8 mouse cellular contexts compared by ENCODE assay signal in the genomic region with DNA sequence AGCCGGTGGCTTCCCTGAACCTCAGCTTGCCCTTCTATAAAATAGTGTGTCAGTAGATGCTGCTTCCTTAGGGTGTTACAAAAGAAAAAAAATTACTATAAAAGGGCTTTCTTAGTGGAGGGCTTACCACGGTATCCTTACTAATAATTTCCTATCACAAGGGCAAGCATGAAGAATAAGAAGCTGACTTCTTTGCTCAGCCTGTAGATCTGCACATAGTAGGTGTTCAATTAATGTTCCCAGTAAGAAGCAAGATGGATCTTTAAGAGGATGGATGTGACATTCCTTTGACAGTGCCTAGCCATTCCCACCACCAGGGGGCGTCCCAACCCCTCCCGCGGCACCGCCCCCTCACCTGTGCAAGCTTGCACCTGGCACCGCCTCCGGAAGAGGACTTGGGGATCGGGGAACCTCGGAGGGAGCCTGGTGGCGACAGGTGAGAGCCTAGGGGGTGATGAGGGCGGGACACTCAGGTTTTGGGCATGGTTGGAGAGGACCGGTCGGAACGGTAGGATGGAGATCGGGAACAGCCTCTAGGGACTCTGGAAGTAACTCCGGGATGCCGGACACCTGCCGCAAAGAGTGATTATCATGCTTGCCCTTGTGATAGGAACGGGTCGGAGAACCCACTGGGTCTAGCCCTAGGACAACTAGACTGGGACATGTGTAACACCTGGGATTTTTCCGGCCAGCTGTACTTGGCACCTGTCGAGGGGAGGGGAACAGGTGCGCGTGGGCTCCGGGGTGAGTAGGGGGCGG. TPM values are rescaled to one million over a fixed set of nuclear protein-coding genes. Genes with fewer than 3 reads are reported as not detected.
A peak's percentile ranks its signal among the peaks of the same experiment; 100 is the strongest.
DNase-seq lines count a peak whose midpoint lies in the region; ATAC-seq and TF ChIP-seq lines count a peak whose summit lies in the region.

A gene (plus strand): TSS at position 390 of the 759 bp plus-strand sequence.

- H3K27ac ChIP-seq in MEL (ENCODE audit: control insufficient read depth, low read depth, low read length): no peak within 1 kb of the TSS
- H3K27ac ChIP-seq in forebrain, postnatal 0 days (ENCODE audit: low read depth, low read length): no peak within 1 kb of the TSS
- no peak within 1 kb of the TSS for H3K27ac ChIP-seq in kidney, embryonic 16.5 days (ENCODE audit: low read length)

- intact Hi-C loops in heart, postnatal 25 days (cut with DNase I): no loop called here

- peak; percentile 89 for DNase-seq in heart, adult 11 months
- no peak for DNase-seq in heart, postnatal 25 days (ENCODE audit: low spot score)
- DNase-seq in MEL (ENCODE audit: low read depth, low spot score): no peak
- DNase-seq in forebrain, postnatal 0 days: no peak
- DNase-seq in lung, postnatal 10 days: peak; percentile 77
- DNase-seq in urinary bladder, postnatal 14 days (ENCODE audit: low spot score): peak; percentile 87

- WGBS in forebrain, postnatal 0 days: 5% methylated on average over 27 of the region's 27 CpGs
- WGBS in kidney, embryonic 16.5 days: 5% methylated on average over 27 of the region's 27 CpGs

- no peaks in the 10 kb centered on the region for H3K9me3 ChIP-seq in MEL (replicated peaks; ENCODE audit: insufficient read depth, low read length)
- H3K9me3 ChIP-seq in forebrain, postnatal 0 days (ENCODE audit: low read length): no peaks in the 10 kb centered on the region
- no peaks in the 10 kb centered on the region for H3K9me3 ChIP-seq in kidney, embryonic 16.5 days (ENCODE audit: low read length)

- peak; percentile 66 to 79 (median 68) for TF ChIP-seq CTCF in MEL (IDR thresholded peaks at IDR 0.05 in 2 of 3, conservative IDR thresholded peaks at IDR 0.05 in 1 of 3; ENCODE audit: control insufficient read depth in 1 of 3, insufficient read depth in 1 of 3, low read depth in 2 of 3, low read length in 3 of 3, poor library complexity in 1 of 3, severe bottlenecking in 1 of 3)
- TF ChIP-seq CTCF in forebrain, postnatal 0 days (IDR thresholded peaks at IDR 0.05; ENCODE audit: low read depth): peak; percentile 61

- H3K4me1 ChIP-seq in MEL (ENCODE audit: control insufficient read depth in 1 of 2, insufficient read depth in 2 of 2, low read length in 2 of 2): peaks cover 0 to 4% of the 10 kb centered on the region in 2 experiments; a peak in 2 of 4 replicates
- H3K4me1 ChIP-seq in forebrain, postnatal 0 days (ENCODE audit: insufficient read depth): no peaks in the 10 kb centered on the region
- peaks cover 5% of the 10 kb centered on the region; the same call in 1 of the 2 replicates for H3K4me1 ChIP-seq in kidney, embryonic 16.5 days (ENCODE audit: insufficient read depth, low read length)

- no peak for TF ChIP-seq POLR2A in MEL (IDR thresholded peaks at IDR 0.05; ENCODE audit: control insufficient read depth in 1 of 2, insufficient read depth in 1 of 2, low read depth in 1 of 2, low read length in 2 of 2, poor library complexity in 1 of 2)

- H3K36me3 ChIP-seq in MEL (ENCODE audit: control insufficient read depth in 1 of 2, insufficient read depth in 2 of 2, low read length in 2 of 2): no peaks in the 10 kb centered on the region
- no peaks in the 10 kb centered on the region for H3K36me3 ChIP-seq in forebrain, postnatal 0 days (ENCODE audit: insufficient read depth)
- no peaks in the 10 kb centered on the region for H3K36me3 ChIP-seq in kidney, embryonic 16.5 days (ENCODE audit: insufficient read depth, low read length)

- ATAC-seq in forebrain, postnatal 0 days: no peak
- ATAC-seq in kidney, embryonic 16.5 days (ENCODE audit: low FRiP score, low TSS enrichment): peak; percentile 44; the same call in 1 of the 2 replicates
- no peak for ATAC-seq in inflammation-experienced regulatory T-cells, adult 6 months

- no peak within 1 kb of the TSS for H3K9ac ChIP-seq in MEL (ENCODE audit: control insufficient read depth, low read depth, low read length, poor library complexity, severe bottlenecking)
- no peak within 1 kb of the TSS for H3K9ac ChIP-seq in forebrain, postnatal 0 days
- peak within 1 kb of the TSS; percentile 38; the same call in 1 of the 2 replicates for H3K9ac ChIP-seq in kidney, embryonic 16.5 days (replicated peaks; ENCODE audit: low read length)

- H3K4me3 ChIP-seq in MEL (ENCODE audit: control insufficient read depth in 1 of 2, insufficient read depth in 1 of 2, low read depth in 2 of 2, low read length in 2 of 2): no peak within 1 kb of the TSS
- H3K4me3 ChIP-seq in forebrain, postnatal 0 days (ENCODE audit: low read depth, low read length): no peak within 1 kb of the TSS
- peak within 1 kb of the TSS; percentile 47 for H3K4me3 ChIP-seq in kidney, embryonic 16.5 days (ENCODE audit: low read length)

- no peaks in the 10 kb centered on the region; a peak in 2 of 4 replicates for H3K27me3 ChIP-seq in MEL (ENCODE audit: control insufficient read depth in 1 of 2, insufficient read depth in 2 of 2, low read length in 2 of 2)
- H3K27me3 ChIP-seq in forebrain, postnatal 0 days (ENCODE audit: insufficient read depth, low read length): peaks cover 27% of the 10 kb centered on the region
- H3K27me3 ChIP-seq in kidney, embryonic 16.5 days (ENCODE audit: insufficient read depth, low read length): peaks cover 35% of the 10 kb centered on the region

- no peaks in the 10 kb centered on the region for H3K79me2 ChIP-seq in MEL (ENCODE audit: control insufficient read depth, insufficient read depth, low read length, poor library complexity)

- no peak within 1 kb of the TSS for H3K4me2 ChIP-seq in forebrain, postnatal 0 days (ENCODE audit: low read depth)
- peak within 1 kb of the TSS; percentile 56 for H3K4me2 ChIP-seq in kidney, embryonic 16.5 days (replicated peaks; ENCODE audit: low read depth, low read length)

- TF ChIP-seq EP300 in MEL (IDR thresholded peaks at IDR 0.05; ENCODE audit: low read depth in 1 of 2, low read length in 2 of 2): no peak

- peak; percentile 20 for TF ChIP-seq RAD21 in MEL (IDR thresholded peaks at IDR 0.05; ENCODE audit: low read depth, low read length)

TF ChIP-seq in MEL, 35 proteins besides CTCF, POLR2A, EP300 and RAD21:
- no peak for TF ChIP-seq ELF1 (IDR thresholded peaks at IDR 0.05; ENCODE audit: low read depth, low read length)
- no peak for TF ChIP-seq SIN3A (IDR thresholded peaks at IDR 0.05; ENCODE audit: low read length)
- TF ChIP-seq SMC3 (IDR thresholded peaks at IDR 0.05; ENCODE audit: low read depth, low read length): peak; percentile 62
- TF ChIP-seq ZMIZ1 (IDR thresholded peaks at IDR 0.05; ENCODE audit: low read depth, low read length): no peak
- no peak for TF ChIP-seq USF2 (IDR thresholded peaks at IDR 0.05; ENCODE audit: borderline replicate concordance in 1 of 2, insufficient read depth in 1 of 2, low read depth in 1 of 2, low read length in 2 of 2)
- no peak for TF ChIP-seq POLR2AphosphoS2 (IDR thresholded peaks at IDR 0.05; ENCODE audit: low read length)
- no peak for TF ChIP-seq MXI1 (IDR thresholded peaks at IDR 0.05; ENCODE audit: low read depth, low read length)
- peak; percentile 91 for TF ChIP-seq ZKSCAN1 (IDR thresholded peaks at IDR 0.05; ENCODE audit: low read depth, low read length)
- no peak for TF ChIP-seq JUND (IDR thresholded peaks at IDR 0.05; ENCODE audit: low read depth, low read length)
- TF ChIP-seq NELFE (IDR thresholded peaks at IDR 0.05; ENCODE audit: low read depth, low read length): no peak
- no peak for TF ChIP-seq TBP (IDR thresholded peaks at IDR 0.05; ENCODE audit: low read depth, low read length)
- no peak for TF ChIP-seq BHLHE40 (IDR thresholded peaks at IDR 0.05; ENCODE audit: borderline replicate concordance, low read depth, low read length)
- TF ChIP-seq TAL1 (IDR thresholded peaks at IDR 0.05; ENCODE audit: low read length): no peak
- 0 out of 2 replicates have a peak, but pooled peaks have one; percentile 10 for TF ChIP-seq ZC3H11A (IDR thresholded peaks at IDR 0.05; ENCODE audit: low read depth, low read length)
- no peak for TF ChIP-seq KAT2A (conservative IDR thresholded peaks at IDR 0.05; ENCODE audit: low read depth, low read length)
- no peak for TF ChIP-seq MEF2A (IDR thresholded peaks at IDR 0.05; ENCODE audit: extremely low read depth, insufficient replicate concordance, low read depth, low read length, poor library complexity, severe bottlenecking)
- no peak for TF ChIP-seq POLR2AphosphoS5 (IDR thresholded peaks at IDR 0.05; ENCODE audit: borderline replicate concordance, low read depth, low read length)
- TF ChIP-seq HCFC1 (IDR thresholded peaks at IDR 0.05; ENCODE audit: low read depth, low read length): no peak
- no peak for TF ChIP-seq ETS1 (IDR thresholded peaks at IDR 0.05; ENCODE audit: low read depth, low read length)

RNA-seq across cellular contexts. Expression of the gene that starts here (rescaled TPM):
- total RNA-seq in heart, postnatal 25 days (2021): not detected
- 0.08 TPM in 1 of 2 replicates, not detected in the other for total RNA-seq in MEL (2012; rRNA removed)
- polyA plus RNA-seq in MEL (2012; ENCODE audit: insufficient read depth in 1 of 2, insufficient read length in 2 of 2, low read depth in 1 of 2, low replicate concordance in 2 of 2, missing spikeins in 1 of 2): under 1 TPM in 1 of 2 experiments, not detected in 1; 0.17 TPM
- total RNA-seq in forebrain, postnatal 0 days (2014; rRNA removed): 0.14 TPM in 1 of 2 replicates, not detected in the other
- polyA plus RNA-seq in forebrain, postnatal 0 days (2015; fragmentation: Nextera tagmentation; extraction: Ambion mirVana): 0.12 TPM in 1 of 2 replicates, not detected in the other
- 1.7 and 2.0 TPM in 2 replicates for polyA plus RNA-seq in kidney, embryonic 16.5 days (2015; fragmentation: Nextera tagmentation; extraction: Ambion mirVana)
- under 1 TPM in 1 of 3 experiments, not detected in 2; 0.23 TPM for polyA plus RNA-seq in inflammation-experienced regulatory T-cells, adult 6 months (2017; shearing (Covaris generic))

Comparison
In these comparisons a context has a peak if more than half of its experiments do, and no peak if none do; other contexts are left out.
1. DNase-seq: peak in heart, adult 11 months (single experiment), lung, postnatal 10 days (single experiment) and urinary bladder, postnatal 14 days (single experiment); none in heart, postnatal 25 days (single experiment), MEL (single experiment) and forebrain, postnatal 0 days (single experiment).